Mouse (Mus musculus): ENCODE measurements at regions not wholly inside any gene's neighbourhood (a gene's known extent, or its start where the extent isn't known, plus 50 kb on each side); places are given as distances from the start of the nearest gene placed in this dataset.

GRCm38 (mm10) chr7:115408915-115409314 lies 629.7 kb downstream of the Sox6 start:
- no peak for TF ChIP-seq CTCF (IDR thresholded peaks at IDR 0.05; ENCODE audit: borderline replicate concordance, insufficient read depth, low read depth, low read length)
- no peak for TF ChIP-seq POLR2A (IDR thresholded peaks at IDR 0.05; ENCODE audit: borderline replicate concordance, insufficient read depth, low read length)

Measured in cerebellum, adult 2 months (tissue).